Mouse (Mus musculus) CH12.LX (cell line): ENCODE results near the gene Aftph.

Source experiments
- CTCF ChIP-seq, 2 experiments: IDR thresholded peaks in 1 of 2; conservative IDR thresholded peaks in 1 of 2; 2 replicates each; pipeline ENCODE4 v1.5.1; 2011 to 2012; ENCODE audit warnings: low read depth in 2 of 2, low read length in 2 of 2, improper control_type of control experiment in 1 of 2, inconsistent platforms in 1 of 2, mild to moderate bottlenecking in 1 of 2, moderate library complexity in 1 of 2
- E2F4 ChIP-seq: IDR thresholded peaks from 2 replicates; pipeline ENCODE4 v1.6.1; 2011; ENCODE audit warnings: low read depth, low read length, improper control_type of control experiment; ENCODE audit not compliant: insufficient replicate concordance
- EP300 ChIP-seq: IDR thresholded peaks from 2 replicates; pipeline ENCODE4 v1.6.1; 2011; ENCODE audit warnings: low read length, improper control_type of control experiment
- GABPA ChIP-seq: IDR thresholded peaks from 2 replicates; pipeline ENCODE4 v1.6.1; 2012; ENCODE audit warnings: low read depth, low read length, improper control_type of control experiment, inconsistent platforms; ENCODE audit not compliant: insufficient replicate concordance
- HCFC1 ChIP-seq: IDR thresholded peaks from 2 replicates; pipeline ENCODE4 v1.6.1; 2012; ENCODE audit warnings: low read depth, mild to moderate bottlenecking, inconsistent platforms, low read length, improper control_type of control experiment
- KAT2A ChIP-seq: IDR thresholded peaks from 2 replicates; pipeline ENCODE4 v1.6.1; 2012; ENCODE audit warnings: low read length, improper control_type of control experiment, inconsistent platforms; ENCODE audit not compliant: insufficient replicate concordance
- POLR2A ChIP-seq: IDR thresholded peaks from 2 replicates; pipeline ENCODE4 v1.6.1; 2011; ENCODE audit warnings: low read depth, mild to moderate bottlenecking, improper control_type of control experiment, low read length
- SIN3A ChIP-seq: IDR thresholded peaks from 2 replicates; pipeline ENCODE4 v1.6.1; 2012; ENCODE audit warnings: low read length, improper control_type of control experiment, inconsistent platforms
- TBP ChIP-seq: conservative IDR thresholded peaks from 2 replicates; pipeline ENCODE4 v1.6.1; 2011; ENCODE audit warnings: low read depth, low read length, improper control_type of control experiment
- TCF12 ChIP-seq: IDR thresholded peaks from 2 replicates; pipeline ENCODE4 v1.6.1; 2014; ENCODE audit warnings: low read depth, mild to moderate bottlenecking, inconsistent platforms, low read length, improper control_type of control experiment
- UBTF ChIP-seq: IDR thresholded peaks from 2 replicates; pipeline ENCODE4 v1.6.1; 2012; ENCODE audit warnings: low read depth, mild to moderate bottlenecking, inconsistent platforms, low read length, improper control_type of control experiment, moderate library complexity
- USF1 ChIP-seq: IDR thresholded peaks from 2 replicates; pipeline ENCODE4 v1.6.1; 2014; ENCODE audit warnings: low read depth, mild to moderate bottlenecking, inconsistent platforms, low read length, improper control_type of control experiment
- ZNF384 ChIP-seq: IDR thresholded peaks from 2 replicates; pipeline ENCODE4 v1.6.1; 2012; ENCODE audit warnings: low read depth, low read length, improper control_type of control experiment, inconsistent platforms

DNA sequence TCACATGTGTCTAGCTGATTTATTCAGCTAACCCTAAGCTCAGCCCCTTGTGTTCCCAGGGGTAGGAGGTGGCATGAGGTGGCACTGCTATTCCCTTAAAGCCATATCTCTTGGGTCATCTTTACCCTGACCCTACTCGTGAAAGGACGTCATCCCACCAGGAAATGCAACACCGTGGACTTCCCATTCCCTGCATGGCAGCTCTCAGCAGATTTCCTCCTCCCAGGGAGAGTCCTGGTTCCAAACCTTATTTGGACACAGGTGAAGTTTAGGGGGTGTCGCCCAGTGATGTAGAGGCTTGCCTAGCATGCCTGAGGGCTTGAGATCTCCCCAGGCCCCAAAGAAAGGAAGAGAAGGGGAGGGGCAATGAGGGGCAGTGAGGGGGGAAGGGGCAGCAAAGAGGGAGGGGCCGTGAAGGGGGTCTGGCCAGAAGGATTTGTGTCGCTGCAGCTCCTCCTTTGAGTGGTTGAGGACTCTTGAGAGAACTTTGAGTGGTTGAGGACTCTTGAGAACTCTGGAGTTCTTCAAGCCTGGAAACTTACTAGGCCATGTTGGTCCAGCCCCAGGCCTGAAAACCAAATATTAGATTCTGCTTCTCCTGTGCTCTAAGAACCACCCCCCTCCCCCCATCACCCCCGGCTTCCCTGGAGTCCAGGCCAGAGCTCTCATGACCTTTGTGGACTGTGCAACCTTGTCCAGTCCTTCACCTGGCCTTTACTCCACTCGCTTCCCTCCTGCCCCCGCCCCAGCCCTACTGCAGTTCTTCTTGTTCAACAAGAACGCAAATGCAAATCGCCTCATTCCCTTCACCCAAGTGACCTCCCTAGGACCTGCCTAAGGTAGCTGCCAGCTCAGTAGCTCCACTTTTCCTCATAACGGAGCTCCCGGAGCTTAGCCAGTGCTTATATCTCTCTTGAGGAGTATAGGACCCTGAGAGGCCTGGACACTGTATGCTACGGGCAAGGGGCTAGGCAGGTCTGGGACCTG lies 81.0 kb downstream of the Aftph start:
- TF ChIP-seq CTCF (conservative IDR thresholded peaks at IDR 0.05 in 1 of 2, IDR thresholded peaks at IDR 0.05 in 1 of 2; ENCODE audit: low read depth in 2 of 2, low read length in 2 of 2) (no peak), USF1 (no peak), GABPA (no peak), POLR2A (no peak), EP300 (no peak), E2F4 (no peak), TCF12 (no peak), TBP (no peak), HCFC1 (no peak), KAT2A (no peak), SIN3A (no peak), UBTF (no peak), ZNF384 (no peak)
